16 mouse cellular contexts compared by ENCODE assay signal in the genomic region with DNA sequence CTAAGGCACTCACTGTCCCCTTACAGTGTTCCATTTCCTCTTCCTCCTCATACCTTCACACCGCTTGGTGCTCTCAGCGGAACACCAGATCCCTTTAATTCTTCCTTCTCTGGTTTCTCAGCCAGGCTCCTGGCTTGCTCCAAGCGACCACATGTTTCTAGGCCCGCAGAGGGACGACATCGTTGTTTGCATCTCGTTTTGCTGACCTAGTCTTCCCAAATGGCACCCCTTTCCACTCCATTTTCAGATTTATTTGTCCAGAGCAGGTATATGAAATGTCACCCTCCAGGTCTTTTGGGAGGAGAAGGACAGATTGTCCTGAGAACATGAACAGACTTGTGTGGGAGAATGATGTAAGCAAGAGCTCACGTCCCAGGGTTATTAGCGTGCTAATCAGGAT.
"Had no signal": no experiment of that assay in that cellular context is flagged by ENCODE, and none has a peak within 500 bp of the region (broad histone marks: within the 10 kb centered on the region; RNA-seq: fewer than 3 reads in every experiment).

No protein-coding gene starts in this region.

- DNase-seq: kidney, adult 8-10 months; kidney, postnatal 10 days; liver, embryonic 13.5 days; lung, adult 2 months; lung, postnatal 14 days; lung, postnatal 4 days; retina, postnatal 1 day; right cerebral cortex, postnatal 25 days; spleen, adult 18-20 months; thymus, postnatal 25 days had no signal

- H3K27me3 ChIP-seq: kidney, embryonic 15.5 days; liver, embryonic 13.5 days; midbrain, embryonic 12.5 days; neural tube, embryonic 13.5 days had no signal

- H3K9ac ChIP-seq: kidney, embryonic 15.5 days; liver, embryonic 13.5 days; midbrain, embryonic 12.5 days; neural tube, embryonic 13.5 days had no signal

- H3K9me3 ChIP-seq: kidney, embryonic 15.5 days; liver, embryonic 13.5 days; midbrain, embryonic 12.5 days; neural tube, embryonic 13.5 days had no signal

- ATAC-seq: midbrain, embryonic 16.5 days had no signal

- H3K27ac ChIP-seq: kidney, embryonic 15.5 days; left cerebral cortex, adult 2 months; liver, embryonic 13.5 days; midbrain, embryonic 12.5 days; neural tube, embryonic 13.5 days had no signal

- H3K4me2 ChIP-seq: kidney, embryonic 15.5 days; liver, embryonic 13.5 days; midbrain, embryonic 12.5 days; neural tube, embryonic 13.5 days had no signal

- H3K4me3 ChIP-seq: kidney, embryonic 15.5 days; left cerebral cortex, adult 2 months; liver, embryonic 13.5 days; midbrain, embryonic 12.5 days; myocyte; neural tube, embryonic 13.5 days had no signal
